Mouse (Mus musculus) erythroblast, embryonic 14.5 days (primary cell): ENCODE measurements around the gene Rgma.

ENCODE experiments used
- GATA1 ChIP-seq: IDR thresholded peaks from 2 replicates; pipeline ENCODE4 v1.6.1; 2012; ENCODE audit warnings: low read length, inconsistent platforms, mixed read lengths
- TAL1 ChIP-seq: IDR thresholded peaks from 3 replicates; pipeline ENCODE4 v1.6.1; 2012; ENCODE audit warnings: low read length, inconsistent platforms, mixed read lengths

DNA sequence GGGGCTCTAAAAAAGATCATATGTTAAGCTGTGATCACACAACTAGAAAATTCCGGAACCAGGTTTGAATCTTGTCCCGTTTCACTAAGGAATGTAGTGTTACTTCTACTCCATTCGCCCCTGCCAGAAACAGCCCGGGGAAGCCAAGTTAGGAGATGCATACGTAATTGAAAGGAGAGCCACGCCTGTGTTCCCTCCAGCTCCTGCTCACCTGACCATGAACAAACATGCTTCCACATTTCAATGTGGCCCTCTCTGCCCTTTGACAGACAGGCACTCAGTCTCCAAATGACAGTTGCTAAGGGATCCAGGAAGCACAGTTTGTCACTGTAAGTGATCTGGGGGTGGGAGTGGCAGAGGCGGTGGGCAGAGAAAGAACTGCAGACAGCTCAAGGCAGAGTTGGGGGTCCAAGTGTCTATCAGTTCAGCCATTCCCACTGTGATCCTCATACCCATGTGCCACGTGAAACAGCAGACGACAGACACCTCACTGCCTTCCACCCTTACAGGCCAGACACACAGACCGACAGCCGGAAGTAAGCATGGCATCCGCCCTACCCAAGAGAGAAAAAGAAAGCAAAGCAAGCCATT is 41.8 kb upstream of the Rgma start:
- no peak for TF ChIP-seq GATA1
- TF ChIP-seq TAL1 = no peak
